Mouse (Mus musculus): ENCODE results near the gene Lrrc25. TPM values are rescaled to one million over a fixed set of nuclear protein-coding genes. Genes with fewer than 3 reads are reported as not detected.
"Not testable (repeated sequence)": the region's sequence is repeated elsewhere in the genome, so short reads cannot be mapped to it uniquely, and the experiment has no call there.

Gene Lrrc25
- polyA plus RNA-seq, 1 experiment from 2014 or later, result 0.64 TPM

- H3K9me3 ChIP-seq (replicated peaks; ENCODE audit: control insufficient read depth, low read length, poor library complexity, severe bottlenecking); H3K4me2 ChIP-seq (ENCODE audit: low read length); H3K27me3 ChIP-seq (ENCODE audit: control insufficient read depth, insufficient read depth, low read depth, low read length); H3K9ac ChIP-seq (ENCODE audit: low read depth, low read length); H3K4me3 ChIP-seq (ENCODE audit: low read depth, low read length); H3K27ac ChIP-seq (ENCODE audit: low read length); ATAC-seq; H3K4me1 ChIP-seq (ENCODE audit: control insufficient read depth, insufficient read depth, low read length): not testable (repeated sequence)
- H3K36me3 ChIP-seq (ENCODE audit: control insufficient read depth, insufficient read depth, low read length), result peaks cover 35% of the 10 kb centered on the region
- WGBS, result 96% methylated on average over 4 of the region's 4 CpGs
Measured at GRCm38 (mm10) chr8:70587955-70588354, 28.0 kb upstream of the Lrrc25 start.

DNA sequence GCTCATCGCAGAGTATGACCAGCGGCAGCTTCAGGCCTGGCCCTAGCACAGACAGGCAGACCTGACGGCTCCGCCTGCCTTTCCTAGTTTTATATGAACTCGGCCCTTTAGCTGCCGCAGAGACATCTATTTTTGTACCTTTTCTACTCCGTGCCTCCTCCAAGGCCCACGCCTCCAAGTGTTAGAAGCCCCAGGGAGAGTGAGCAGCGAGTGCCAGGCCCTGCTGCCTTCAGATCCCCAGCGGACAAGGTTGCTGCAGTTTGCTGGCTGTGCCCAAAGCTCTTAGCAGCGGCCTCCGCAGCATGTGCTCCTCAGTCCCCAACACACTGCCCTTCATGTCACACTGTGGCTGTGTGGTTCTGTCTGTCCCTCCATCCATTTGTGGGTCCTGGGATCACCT lies 24.4 kb upstream of the Lrrc25 start:
- Histone ChIP-seq H3K36me3 (ENCODE audit: control insufficient read depth, insufficient read depth, low read length) (peaks cover 20% of the 10 kb centered on the region; the same call in 1 of the 2 replicates), H3K4me2 (ENCODE audit: low read length) (no peak overlapping the region), H3K4me3 (ENCODE audit: low read depth, low read length) (no peak overlapping the region), H3K27ac (ENCODE audit: low read length) (no peak overlapping the region), H3K27me3 (ENCODE audit: control insufficient read depth, insufficient read depth, low read depth, low read length) (no peaks in the 10 kb centered on the region; the same call in 1 of the 2 replicates), H3K9ac (ENCODE audit: low read depth, low read length) (no peak overlapping the region), H3K4me1 (ENCODE audit: control insufficient read depth, insufficient read depth, low read length) (peaks cover 13% of the 10 kb centered on the region), H3K9me3 (replicated peaks; ENCODE audit: control insufficient read depth, low read length, poor library complexity, severe bottlenecking) (no peaks in the 10 kb centered on the region)
- 87% methylated on average over 12 of the region's 12 CpGs for WGBS
- no peak for ATAC-seq

DNA sequence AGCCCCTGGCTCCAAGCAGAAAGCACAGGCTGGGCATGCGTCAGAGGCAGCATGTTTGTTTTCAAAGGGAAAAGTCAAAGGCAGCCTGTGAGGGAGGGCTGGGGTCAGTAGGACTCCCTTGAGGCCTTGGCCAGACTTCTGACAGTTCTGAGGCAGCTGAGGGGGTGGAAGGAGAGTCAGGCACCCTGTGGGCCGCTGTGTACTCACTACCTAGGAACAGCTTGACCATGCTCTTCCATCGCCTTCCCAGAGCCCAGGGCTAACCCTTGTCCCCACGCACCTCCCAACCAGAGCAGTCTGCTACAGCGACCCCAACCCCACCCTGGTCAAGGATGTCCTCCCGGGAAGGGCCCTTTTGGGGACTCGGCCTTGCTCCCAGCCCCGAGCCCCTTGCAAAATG lies 22.8 kb upstream of the Lrrc25 start:
- no peak for ATAC-seq
- 55% methylated on average over 8 of the region's 8 CpGs for WGBS
- Histone ChIP-seq H3K36me3 (ENCODE audit: control insufficient read depth, insufficient read depth, low read length) (peaks cover 20% of the 10 kb centered on the region; the same call in 1 of the 2 replicates), H3K4me1 (ENCODE audit: control insufficient read depth, insufficient read depth, low read length) (peaks cover 21% of the 10 kb centered on the region), H3K4me3 (ENCODE audit: low read depth, low read length) (no peak overlapping the region), H3K27me3 (ENCODE audit: control insufficient read depth, insufficient read depth, low read depth, low read length) (no peaks in the 10 kb centered on the region; the same call in 1 of the 2 replicates), H3K27ac (ENCODE audit: low read length) (0 out of 2 replicates have a peak overlapping the region, but pooled peaks have one; percentile 46), H3K9ac (ENCODE audit: low read depth, low read length) (peak overlapping the region; percentile 7; the same call in 1 of the 2 replicates), H3K9me3 (replicated peaks; ENCODE audit: control insufficient read depth, low read length, poor library complexity, severe bottlenecking) (no peaks in the 10 kb centered on the region), H3K4me2 (ENCODE audit: low read length) (peak overlapping the region; percentile 71; the same call in 1 of the 2 replicates)

- peak within 1 kb of the TSS; percentile 56 for H3K4me3 ChIP-seq (ENCODE audit: low read depth, low read length)
Measured at GRCm38 (mm10) chr8:70593961-70594609, 21.9 kb upstream of the Lrrc25 start, which contains the start of gene Isyna1. Gene Isyna1, plus strand, starts transcription at chr8:70594373.

DNA sequence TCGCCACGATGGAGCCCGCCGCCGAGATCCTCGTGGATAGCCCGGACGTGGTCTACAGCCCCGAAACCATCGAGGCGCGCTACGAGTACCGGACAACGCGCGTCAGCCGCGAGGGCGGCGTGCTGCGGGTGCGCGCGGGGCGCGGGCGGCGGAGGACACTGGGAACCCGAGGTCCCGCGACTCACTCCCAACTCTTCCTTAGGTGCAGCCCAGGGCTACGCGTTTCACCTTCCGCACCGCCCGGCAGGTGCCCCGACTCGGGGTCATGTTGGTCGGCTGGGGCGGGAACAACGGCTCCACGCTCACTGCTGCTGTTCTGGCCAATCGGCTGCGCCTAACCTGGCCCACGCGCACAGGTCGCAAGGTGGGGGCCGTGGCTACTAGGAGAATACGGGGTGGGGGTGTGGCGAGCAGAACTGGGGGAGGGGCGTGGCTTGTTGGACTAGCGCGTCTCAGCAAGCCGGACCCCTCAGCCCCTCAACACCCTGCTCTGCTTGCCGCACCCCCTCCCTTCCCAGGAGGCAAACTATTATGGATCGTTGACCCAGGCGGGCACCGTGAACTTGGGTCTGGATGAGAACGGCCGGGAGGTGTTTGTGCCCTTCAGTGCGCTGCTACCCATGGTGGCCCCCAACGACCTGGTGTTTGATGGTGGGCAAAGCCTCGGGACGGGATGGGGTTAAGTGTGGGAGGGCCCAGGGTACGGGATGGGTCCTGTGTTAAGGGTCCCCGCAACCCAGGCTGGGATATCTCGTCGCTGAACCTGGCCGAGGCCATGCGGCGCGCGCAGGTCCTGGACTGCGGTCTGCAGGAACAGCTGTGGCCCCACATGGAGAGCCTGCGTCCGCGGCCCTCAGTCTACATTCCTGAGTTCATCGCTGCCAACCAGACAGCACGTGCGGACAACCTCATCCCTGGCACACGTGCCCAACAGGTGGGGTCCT lies 21.1 kb upstream of the Lrrc25 start:
- H3K27me3 ChIP-seq (ENCODE audit: control insufficient read depth, insufficient read depth, low read depth, low read length), result no peaks in the 10 kb centered on the region; the same call in 1 of the 2 replicates
- 10% methylated on average over 81 of the region's 82 CpGs for WGBS
- peak overlapping the region; percentile 56 for H3K4me3 ChIP-seq (ENCODE audit: low read depth, low read length)
- peaks cover 28% of the 10 kb centered on the region for H3K4me1 ChIP-seq (ENCODE audit: control insufficient read depth, insufficient read depth, low read length)
- H3K9me3 ChIP-seq (replicated peaks; ENCODE audit: control insufficient read depth, low read length, poor library complexity, severe bottlenecking), result no peaks in the 10 kb centered on the region
- H3K9ac ChIP-seq (ENCODE audit: low read depth, low read length), result peak overlapping the region; percentile 70
- H3K27ac ChIP-seq (ENCODE audit: low read length), result peak overlapping the region; percentile 67
- H3K36me3 ChIP-seq (ENCODE audit: control insufficient read depth, insufficient read depth, low read length), result peaks cover 15% of the 10 kb centered on the region; the same call in 1 of the 2 replicates
- peak; percentile 41 for ATAC-seq
- H3K4me2 ChIP-seq (ENCODE audit: low read length), result peak overlapping the region; percentile 71

More at GRCm38 (mm10) chr8:70593961-70594609, 21.9 kb upstream of the Lrrc25 start, which contains the start of gene Isyna1:
- ATAC-seq, result peak; percentile 84
- Histone ChIP-seq H3K27me3 (ENCODE audit: control insufficient read depth, insufficient read depth, low read depth, low read length) (no peaks in the 10 kb centered on the region; the same call in 1 of the 2 replicates), H3K9me3 (replicated peaks; ENCODE audit: control insufficient read depth, low read length, poor library complexity, severe bottlenecking) (no peaks in the 10 kb centered on the region), H3K27ac (ENCODE audit: low read length) (peak within 1 kb of the TSS; percentile 67), H3K4me1 (ENCODE audit: control insufficient read depth, insufficient read depth, low read length) (peaks cover 28% of the 10 kb centered on the region), H3K4me2 (ENCODE audit: low read length) (peak within 1 kb of the TSS; percentile 71), H3K9ac (ENCODE audit: low read depth, low read length) (peak within 1 kb of the TSS; percentile 70), H3K36me3 (ENCODE audit: control insufficient read depth, insufficient read depth, low read length) (peaks cover 17% of the 10 kb centered on the region; the same call in 1 of the 2 replicates)
- WGBS, result under 1% methylated on average over 38 of the region's 40 CpGs

GRCm38 (mm10) chr8:70595811-70596210 lies 20.1 kb upstream of the Lrrc25 start:
- 92% methylated on average over 12 of the region's 12 CpGs for WGBS
- no peak for ATAC-seq
- 0 out of 2 replicates have a peak overlapping the region, but pooled peaks have one; percentile 56 for H3K4me3 ChIP-seq (ENCODE audit: low read depth, low read length)

DNA sequence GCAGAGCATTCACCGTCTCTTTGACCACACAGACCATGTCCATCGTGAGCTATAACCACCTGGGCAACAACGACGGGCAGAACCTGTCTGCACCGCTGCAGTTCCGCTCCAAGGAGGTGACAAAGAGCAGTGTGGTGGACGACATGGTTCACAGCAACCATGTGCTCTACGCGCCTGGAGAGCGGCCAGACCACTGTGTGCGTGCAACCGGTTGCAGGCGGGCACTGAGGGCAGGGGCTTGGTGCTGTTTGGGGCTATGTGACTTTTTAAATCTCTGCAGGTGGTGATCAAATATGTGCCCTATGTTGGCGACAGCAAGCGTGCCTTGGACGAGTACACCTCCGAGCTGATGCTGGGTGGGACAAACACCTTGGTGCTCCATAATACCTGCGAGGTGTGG lies 19.7 kb upstream of the Lrrc25 start:
- no peak overlapping the region for H3K4me2 ChIP-seq (ENCODE audit: low read length)
- H3K4me1 ChIP-seq (ENCODE audit: control insufficient read depth, insufficient read depth, low read length), result peaks cover 39% of the 10 kb centered on the region
- H3K9ac ChIP-seq (ENCODE audit: low read depth, low read length), result no peak overlapping the region
- H3K4me3 ChIP-seq (ENCODE audit: low read depth, low read length), result no peak overlapping the region
- no peaks in the 10 kb centered on the region; the same call in 1 of the 2 replicates for H3K27me3 ChIP-seq (ENCODE audit: control insufficient read depth, insufficient read depth, low read depth, low read length)
- no peak for ATAC-seq
- H3K27ac ChIP-seq (ENCODE audit: low read length), result no peak overlapping the region
- 95% methylated on average over 18 of the region's 18 CpGs for WGBS
- peaks cover 12% of the 10 kb centered on the region; the same call in 1 of the 2 replicates for H3K36me3 ChIP-seq (ENCODE audit: control insufficient read depth, insufficient read depth, low read length)
- no peaks in the 10 kb centered on the region for H3K9me3 ChIP-seq (replicated peaks; ENCODE audit: control insufficient read depth, low read length, poor library complexity, severe bottlenecking)

More at GRCm38 (mm10) chr8:70595811-70596210, 20.1 kb upstream of the Lrrc25 start:
- no peaks in the 10 kb centered on the region for H3K9me3 ChIP-seq (replicated peaks; ENCODE audit: control insufficient read depth, low read length, poor library complexity, severe bottlenecking)
- H3K4me2 ChIP-seq (ENCODE audit: low read length), result peak overlapping the region; percentile 71
- H3K27ac ChIP-seq (ENCODE audit: low read length), result no peak overlapping the region
- peaks cover 35% of the 10 kb centered on the region for H3K4me1 ChIP-seq (ENCODE audit: control insufficient read depth, insufficient read depth, low read length)
- H3K27me3 ChIP-seq (ENCODE audit: control insufficient read depth, insufficient read depth, low read depth, low read length), result no peaks in the 10 kb centered on the region; the same call in 1 of the 2 replicates
- H3K36me3 ChIP-seq (ENCODE audit: control insufficient read depth, insufficient read depth, low read length), result peaks cover 12% of the 10 kb centered on the region; the same call in 1 of the 2 replicates
- H3K9ac ChIP-seq (ENCODE audit: low read depth, low read length), result no peak overlapping the region

DNA sequence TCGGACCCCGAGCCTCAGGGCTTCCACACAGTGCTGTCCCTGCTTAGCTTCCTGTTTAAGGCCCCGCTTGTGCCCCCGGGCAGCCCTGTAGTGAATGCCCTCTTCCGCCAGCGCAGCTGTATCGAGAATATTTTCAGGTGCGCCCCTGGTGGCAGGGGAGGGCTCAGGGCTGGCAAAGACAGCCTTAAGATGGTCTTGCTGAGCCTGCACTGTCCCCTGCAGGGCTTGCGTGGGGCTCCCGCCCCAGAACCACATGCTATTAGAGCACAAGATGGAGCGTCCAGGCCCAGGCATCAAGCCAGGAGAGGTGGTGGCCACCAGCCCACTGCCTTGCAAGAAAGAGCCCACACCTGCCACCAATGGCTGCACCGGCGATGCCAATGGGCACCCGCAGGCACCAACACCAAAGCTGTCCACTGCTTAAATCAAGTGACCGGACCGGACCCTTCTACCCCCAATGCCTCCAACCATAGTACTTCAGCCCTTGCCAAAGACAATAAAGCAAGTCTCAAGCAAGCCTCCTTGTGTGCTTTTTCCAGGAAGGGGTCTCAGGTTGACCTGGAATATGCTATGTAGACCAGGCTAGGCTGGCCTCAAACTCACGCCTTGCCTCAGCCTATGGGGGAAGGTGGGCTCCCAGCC lies 19.1 kb upstream of the Lrrc25 start:
- Histone ChIP-seq H3K4me1 (ENCODE audit: control insufficient read depth, insufficient read depth, low read length) (peaks cover 45% of the 10 kb centered on the region), H3K4me2 (ENCODE audit: low read length) (no peak overlapping the region), H3K36me3 (ENCODE audit: control insufficient read depth, insufficient read depth, low read length) (peaks cover 7% of the 10 kb centered on the region; the same call in 1 of the 2 replicates), H3K9ac (ENCODE audit: low read depth, low read length) (peak overlapping the region; percentile 69; the same call in 1 of the 2 replicates), H3K9me3 (replicated peaks; ENCODE audit: control insufficient read depth, low read length, poor library complexity, severe bottlenecking) (no peaks in the 10 kb centered on the region), H3K4me3 (ENCODE audit: low read depth, low read length) (no peak overlapping the region), H3K27me3 (ENCODE audit: control insufficient read depth, insufficient read depth, low read depth, low read length) (no peaks in the 10 kb centered on the region; the same call in 1 of the 2 replicates), H3K27ac (ENCODE audit: low read length) (no peak overlapping the region)
- no peak for ATAC-seq
- 88% methylated on average over 17 of the region's 17 CpGs for WGBS

Measured in midbrain, embryonic 16.5 days (tissue).